Mouse (Mus musculus) adrenal gland, postnatal 10 days (tissue): ENCODE data around the gene Ttll12. TPM values are rescaled to one million over a fixed set of nuclear protein-coding genes. Genes with fewer than 3 reads are reported as not detected.

Source experiments
- DNase-seq: peaks from one replicate; pipeline ENCODE4 v3.0.0; 2021; ENCODE audit warnings: mixed read lengths
- total RNA-seq, 2 experiments: library from RNA; stranded (reverse); gene quantifications; 2 replicates each; pipeline ENCODE4 v1.2.3; 2021

The Ttll12 gene
- total RNA-seq, 2 experiments from 2014 or later: 19.0 to 21.1 TPM

GRCm38 (mm10) chr15:83593702-83594512 is 1.1 kb downstream of the Ttll12 start:
- no peak for DNase-seq

- peak; percentile 60 for DNase-seq
These were observed 1.8 kb downstream of the Ttll12 start for GRCm38 (mm10) chr15:83593189-83593585.

- no peak for DNase-seq
These were observed 2.4 kb downstream of the Ttll12 start for GRCm38 (mm10) chr15:83592260-83593188.

GRCm38 (mm10) chr15:83591758-83592157 is 3.2 kb downstream of the Ttll12 start:
- no peak for DNase-seq

GRCm38 (mm10) chr15:83590841-83591240 is 4.1 kb downstream of the Ttll12 start:
- no peak for DNase-seq

GRCm38 (mm10) chr15:83584741-83585220 is 10.2 kb downstream of the Ttll12 start:
- no peak for DNase-seq

GRCm38 (mm10) chr15:83583419-83584156 is 11.4 kb downstream of the Ttll12 start:
- peak; percentile 82 for DNase-seq

GRCm38 (mm10) chr15:83582931-83583330 is 12.0 kb downstream of the Ttll12 start:
- DNase-seq: no peak

- no peak for DNase-seq
These were observed 18.3 kb downstream of the Ttll12 start for GRCm38 (mm10) chr15:83576651-83577050.

- DNase-seq: no peak
These were observed 19.4 kb downstream of the Ttll12 start for GRCm38 (mm10) chr15:83575543-83575942.

GRCm38 (mm10) chr15:83574731-83575351 is 20.1 kb downstream of the Ttll12 start:
- DNase-seq: peak; percentile 75

GRCm38 (mm10) chr15:83573606-83574005 is 21.4 kb downstream of the Ttll12 start:
- DNase-seq: no peak

GRCm38 (mm10) chr15:83572132-83572531 is 22.8 kb downstream of the Ttll12 start:
- DNase-seq: no peak

- peak; percentile 78 for DNase-seq
These were observed 23.3 kb downstream of the Ttll12 start for GRCm38 (mm10) chr15:83571636-83572035.

- DNase-seq: no peak
These were observed 24.3 kb downstream of the Ttll12 start for GRCm38 (mm10) chr15:83570641-83571040.

GRCm38 (mm10) chr15:83569682-83570081 is 25.3 kb downstream of the Ttll12 start:
- DNase-seq: no peak

- peak; percentile 42 for DNase-seq
These were observed 26.4 kb downstream of the Ttll12 start for GRCm38 (mm10) chr15:83568544-83568943.

GRCm38 (mm10) chr15:83567728-83568127 is 27.2 kb downstream of the Ttll12 start:
- DNase-seq: no peak

- peak; percentile 46 for DNase-seq
These were observed 29.0 kb downstream of the Ttll12 start for GRCm38 (mm10) chr15:83566006-83566405.

GRCm38 (mm10) chr15:83565434-83565833 is 29.5 kb downstream of the Ttll12 start:
- DNase-seq: peak; percentile 83

- DNase-seq: peak; percentile 76
These were observed 30.9 kb downstream of the Ttll12 start for GRCm38 (mm10) chr15:83563857-83564651.
